Mouse (Mus musculus) left cerebral cortex, adult 2 months (tissue): ENCODE results near the gene Cdan1. TPM values are rescaled to one million over a fixed set of nuclear protein-coding genes. Genes with fewer than 3 reads are reported as not detected.

Experiments used
- DNase-seq, 2 experiments: peaks; one replicate each; pipeline ENCODE4 v3.0.0; 2021 to 2022; ENCODE audit warnings: low spot score in 2 of 2, mixed read lengths in 1 of 2; ENCODE audit errors: extremely low spot score in 1 of 2
- H3K27ac ChIP-seq: fragments of 200-600 bp; 2 replicates; pipeline ENCODE4 v1.8.1; 2022
- H3K4me3 ChIP-seq: fragments of 200-600 bp; 2 replicates; pipeline ENCODE4 v1.8.1; 2022
- CTCF ChIP-seq: fragments of 200-600 bp; IDR thresholded peaks from 2 replicates; pipeline ENCODE4 v1.8.1; 2022; ENCODE audit warnings: antibody characterized with exemption, mild to moderate bottlenecking, moderate library complexity
- intact Hi-C: fragments of 180-260 bp; cut with DNase I; formaldehyde crosslinking; loops from one replicate; pipeline ENCODE4 v1.15.1; 2025
- total RNA-seq, 2 experiments: library from RNA; stranded (reverse); gene quantifications; 2 replicates each; pipeline ENCODE4 v1.2.3; 2021

The Cdan1 gene
- total RNA-seq, 2 experiments from 2014 or later = 30.0 to 33.6 TPM

- H3K27ac ChIP-seq = peak overlapping the region; percentile 72
- DNase-seq = no peak
- TF ChIP-seq CTCF = no peak
- peak overlapping the region; percentile 65 for H3K4me3 ChIP-seq
- intact Hi-C loops = loop anchor here (5.0 kb wide), 1 partner anchor 130 kb away; no protein-coding TSS in a partner anchor
Observed at GRCm38 (mm10) chr2:120731877-120732530, 117.9 kb downstream of the Cdan1 start.

- intact Hi-C loops = loop anchor here (5.0 kb wide), 1 partner anchor 131 kb away; no protein-coding TSS in a partner anchor
Observed at GRCm38 (mm10) chr2:120731167-120731862, 118.6 kb downstream of the Cdan1 start.

GRCm38 (mm10) chr2:120730639-120731166 is 119.2 kb downstream of the Cdan1 start:
- Histone ChIP-seq H3K27ac (peak overlapping the region; percentile 87), H3K4me3 (peak overlapping the region; percentile 65)
- peak in 1 of 2 experiments; percentile 21 for DNase-seq
- intact Hi-C loops = loop anchor here (5.0 kb wide), 1 partner anchor 132 kb away; no protein-coding TSS in a partner anchor
- TF ChIP-seq CTCF = no peak

More at GRCm38 (mm10) chr2:120731167-120731862, 118.6 kb downstream of the Cdan1 start:
- Histone ChIP-seq H3K27ac (peak overlapping the region; percentile 87), H3K4me3 (peak overlapping the region; percentile 65)
- TF ChIP-seq CTCF = peak; percentile 7
- peak; percentile 89 for DNase-seq

- TF ChIP-seq CTCF = no peak
- intact Hi-C loops = loop anchor here (5.0 kb wide), 1 partner anchor 132 kb away; no protein-coding TSS in a partner anchor
- no peak for DNase-seq
- Histone ChIP-seq H3K4me3 (peak overlapping the region; percentile 65), H3K27ac (no peak overlapping the region; the same call in 1 of the 2 replicates)
Observed at GRCm38 (mm10) chr2:120729775-120730585, 119.9 kb downstream of the Cdan1 start.

- intact Hi-C loops = no loop called here
- no peak for DNase-seq
- H3K27ac ChIP-seq = no peak overlapping the region
- no peak overlapping the region for H3K4me3 ChIP-seq
- no peak for TF ChIP-seq CTCF
Observed at GRCm38 (mm10) chr2:120724176-120724575, 125.8 kb downstream of the Cdan1 start.

- no peak for DNase-seq
- intact Hi-C loops = no loop called here
- no peak for TF ChIP-seq CTCF
- no peak overlapping the region for H3K4me3 ChIP-seq
- H3K27ac ChIP-seq = no peak overlapping the region
Observed at GRCm38 (mm10) chr2:120723621-120724020, 126.3 kb downstream of the Cdan1 start.

GRCm38 (mm10) chr2:120722491-120722890 is 127.4 kb downstream of the Cdan1 start:
- intact Hi-C loops = no loop called here
- no peak for TF ChIP-seq CTCF
- DNase-seq = no peak
- H3K27ac ChIP-seq = peak overlapping the region; percentile 44; the same call in 1 of the 2 replicates
- H3K4me3 ChIP-seq = no peak overlapping the region

GRCm38 (mm10) chr2:120721911-120722310 is 128.0 kb downstream of the Cdan1 start:
- no peak for DNase-seq
- peak overlapping the region; percentile 15; the same call in 1 of the 2 replicates for H3K27ac ChIP-seq

GRCm38 (mm10) chr2:120720821-120721220 is 129.1 kb downstream of the Cdan1 start:
- no peak for DNase-seq
- no peak overlapping the region for H3K27ac ChIP-seq
- intact Hi-C loops = no loop called here
- H3K4me3 ChIP-seq = no peak overlapping the region
- no peak for TF ChIP-seq CTCF

More at GRCm38 (mm10) chr2:120721911-120722310, 128.0 kb downstream of the Cdan1 start:
- intact Hi-C loops = no loop called here
- no peak; the same call in 1 of the 2 replicates for TF ChIP-seq CTCF
- H3K4me3 ChIP-seq = no peak overlapping the region

GRCm38 (mm10) chr2:120718496-120718895 is 131.4 kb downstream of the Cdan1 start:
- intact Hi-C loops = no loop called here
- no peak overlapping the region for H3K27ac ChIP-seq
- no peak for DNase-seq
- H3K4me3 ChIP-seq = no peak overlapping the region
- no peak for TF ChIP-seq CTCF

- H3K4me3 ChIP-seq = no peak overlapping the region
- no peak overlapping the region for H3K27ac ChIP-seq
- intact Hi-C loops = no loop called here
- no peak for DNase-seq
- no peak for TF ChIP-seq CTCF
Observed at GRCm38 (mm10) chr2:120713441-120713840, 136.5 kb downstream of the Cdan1 start.
